Mouse (Mus musculus): ENCODE results near the gene Asb10.

The Asb10 gene

GRCm38 (mm10) chr5:24492546-24493285 lies 48.1 kb downstream of the Asb10 start:
- DNase-seq (ENCODE audit: low read depth, low spot score): no peak

GRCm38 (mm10) chr5:24490413-24490920 lies 50.3 kb downstream of the Asb10 start:
- no peak for DNase-seq (ENCODE audit: low read depth, low spot score)

GRCm38 (mm10) chr5:24486738-24487137 lies 54.0 kb downstream of the Asb10 start:
- DNase-seq (ENCODE audit: low read depth, low spot score): no peak

- peak; percentile 81 for DNase-seq (ENCODE audit: low read depth, low spot score)
Measured at GRCm38 (mm10) chr5:24486097-24486496, 54.7 kb downstream of the Asb10 start.

- no peak for DNase-seq (ENCODE audit: low read depth, low spot score)
Measured at GRCm38 (mm10) chr5:24484963-24485362, 55.8 kb downstream of the Asb10 start.

GRCm38 (mm10) chr5:24483326-24483725 lies 57.5 kb downstream of the Asb10 start:
- peak; percentile 47 for DNase-seq (ENCODE audit: low read depth, low spot score)
